Mouse (Mus musculus): Measurements from ENCODE around the gene Slc22a3. TPM values are rescaled to one million over a fixed set of nuclear protein-coding genes. Genes with fewer than 3 reads are reported as not detected.
A peak's percentile ranks its signal among the peaks of the same experiment; 100 is the strongest.

Slc22a3 gene
- polyA plus RNA-seq (2012; ENCODE audit: insufficient read depth, insufficient read length, missing spikeins) = 24.6 and 33.8 TPM in 2 replicates

- Histone ChIP-seq H3K4me3 (ENCODE audit: insufficient read depth, low read depth, low read length) (peak within 1 kb of the TSS; percentile 67), H3K4me1 (ENCODE audit: control insufficient read depth, insufficient read depth, insufficient read length, low read length) (no peaks in the 10 kb centered on the region; the same call in 1 of the 2 replicates), H3K27ac (replicated peaks; ENCODE audit: low read depth, low read length) (peak within 1 kb of the TSS; percentile 73)
Measured at GRCm38 (mm10) chr17:12507654-12508204, at the start of gene Slc22a3. Slc22a3 (minus strand) TSS chr17:12507704.

DNA sequence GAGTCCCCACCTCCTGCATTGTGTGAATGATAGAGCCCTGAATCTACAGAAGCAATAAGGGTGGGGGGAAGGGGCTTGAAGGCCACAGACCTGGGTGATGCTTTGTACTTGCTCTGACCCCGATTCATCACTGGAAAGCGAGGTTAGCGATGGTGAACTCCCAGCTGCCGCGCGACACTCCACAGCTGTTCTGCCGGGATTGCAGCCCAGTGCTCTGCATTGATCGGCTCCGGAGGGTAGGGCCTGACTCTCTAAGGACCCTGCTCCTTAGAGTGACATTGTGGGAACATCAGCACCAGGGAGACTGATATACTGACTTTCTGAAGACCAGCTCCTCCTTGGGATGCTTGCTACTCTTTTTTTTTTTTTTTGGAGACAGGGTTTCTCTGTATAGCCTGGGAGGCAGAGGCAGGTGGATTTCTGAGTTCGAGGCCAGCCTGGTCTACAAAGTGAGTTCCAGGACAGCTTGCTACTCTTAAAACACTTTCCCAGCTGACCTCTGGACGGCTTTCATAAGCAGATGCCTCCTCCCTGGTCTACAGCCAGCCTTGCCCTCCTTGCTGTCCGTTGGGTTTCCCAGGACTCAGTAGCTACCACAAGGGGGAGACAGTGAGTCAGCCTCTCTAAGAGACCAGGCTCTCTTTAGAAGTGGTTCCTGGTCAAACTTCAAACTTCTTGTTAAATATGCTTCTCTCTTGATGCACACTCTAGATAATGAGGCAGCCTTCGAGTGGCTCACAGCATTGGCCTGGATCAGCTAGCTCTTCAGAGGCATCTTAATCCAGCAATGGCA lies 27.0 kb upstream of the Slc22a3 start:
- H3K4me1 ChIP-seq (ENCODE audit: control insufficient read depth, insufficient read depth, insufficient read length, low read length) = peaks cover 5% of the 10 kb centered on the region
- no peak overlapping the region for H3K4me3 ChIP-seq (ENCODE audit: insufficient read depth, low read depth, low read length)
- no peak overlapping the region for H3K27ac ChIP-seq (replicated peaks; ENCODE audit: low read depth, low read length)

DNA sequence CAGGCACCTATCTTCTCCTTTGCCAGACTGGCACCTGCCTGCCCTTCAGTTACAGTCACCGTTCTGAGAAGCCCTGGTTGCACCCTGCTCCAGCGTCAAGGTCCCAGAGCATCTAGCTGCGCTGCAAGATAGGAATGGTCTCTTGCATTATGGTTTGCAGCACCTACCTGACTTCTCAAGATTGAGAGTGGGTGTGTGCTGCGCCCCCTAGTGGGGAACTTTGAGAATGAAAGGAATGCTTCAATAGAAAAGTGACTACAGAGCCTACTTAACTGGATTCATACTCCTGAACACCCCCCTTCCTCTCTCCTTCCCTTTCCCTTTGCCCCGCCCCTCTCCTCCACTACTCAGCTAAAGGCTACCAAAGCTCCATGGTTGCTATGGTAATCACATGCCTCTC lies 24.6 kb upstream of the Slc22a3 start:
- Histone ChIP-seq H3K27ac (replicated peaks; ENCODE audit: low read depth, low read length) (no peak overlapping the region), H3K4me1 (ENCODE audit: control insufficient read depth, insufficient read depth, insufficient read length, low read length) (peaks cover 6% of the 10 kb centered on the region), H3K4me3 (ENCODE audit: insufficient read depth, low read depth, low read length) (no peak overlapping the region)

- no peak overlapping the region for H3K4me3 ChIP-seq (ENCODE audit: insufficient read depth, low read depth, low read length)
- H3K4me1 ChIP-seq (ENCODE audit: control insufficient read depth, insufficient read depth, insufficient read length, low read length) = peaks cover 6% of the 10 kb centered on the region
- peak overlapping the region; percentile 83 for H3K27ac ChIP-seq (replicated peaks; ENCODE audit: low read depth, low read length)
Measured at GRCm38 (mm10) chr17:12530081-12530480, 22.6 kb upstream of the Slc22a3 start.

GRCm38 (mm10) chr17:12529384-12529985 lies 22.0 kb upstream of the Slc22a3 start:
- H3K4me3 ChIP-seq (ENCODE audit: insufficient read depth, low read depth, low read length) = no peak overlapping the region
- peak overlapping the region; percentile 83 for H3K27ac ChIP-seq (replicated peaks; ENCODE audit: low read depth, low read length)
- H3K4me1 ChIP-seq (ENCODE audit: control insufficient read depth, insufficient read depth, insufficient read length, low read length) = peaks cover 6% of the 10 kb centered on the region

DNA sequence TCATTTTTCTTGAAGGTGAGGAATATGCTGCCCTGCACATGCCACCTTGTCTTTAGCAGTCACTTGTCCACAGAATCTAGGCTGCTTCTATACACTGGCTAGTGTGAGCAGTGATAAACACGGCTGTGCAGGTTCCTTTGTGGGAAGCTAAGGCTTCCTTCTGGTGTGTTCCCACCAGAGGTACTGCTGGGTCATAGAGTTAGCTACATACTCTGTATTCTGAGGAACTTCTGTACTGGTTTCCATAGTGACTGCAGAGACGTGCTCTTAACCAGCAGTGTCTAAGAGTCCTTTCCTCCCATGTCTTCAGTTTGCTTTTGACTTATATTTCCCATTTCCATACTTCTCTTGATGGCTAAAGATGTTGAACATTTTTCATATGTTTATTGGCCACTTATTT lies 11.6 kb upstream of the Slc22a3 start:
- Histone ChIP-seq H3K4me1 (ENCODE audit: control insufficient read depth, insufficient read depth, insufficient read length, low read length) (peaks cover 17% of the 10 kb centered on the region), H3K27ac (replicated peaks; ENCODE audit: low read depth, low read length) (peak overlapping the region; percentile 52), H3K4me3 (ENCODE audit: insufficient read depth, low read depth, low read length) (no peak overlapping the region)

DNA sequence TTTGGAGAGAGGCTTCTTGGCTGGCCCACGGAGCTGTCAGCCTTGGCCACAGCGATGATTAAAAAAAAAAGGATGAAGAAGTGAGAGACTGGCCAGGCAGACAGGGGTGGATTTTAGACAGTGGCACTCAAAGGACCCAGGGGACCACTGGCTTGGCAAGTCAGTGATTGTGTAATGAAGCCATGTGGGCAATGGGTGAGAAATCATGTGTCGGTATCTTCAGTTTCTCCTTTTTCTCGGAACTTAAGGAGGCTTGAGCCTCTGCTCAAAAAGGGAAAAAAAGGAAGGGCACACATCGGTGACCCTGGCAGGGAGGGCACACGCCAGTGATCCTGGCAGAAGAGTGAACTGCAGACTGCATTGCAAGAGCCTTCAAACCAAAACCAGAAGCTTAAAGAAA lies 10.7 kb upstream of the Slc22a3 start:
- H3K27ac ChIP-seq (replicated peaks; ENCODE audit: low read depth, low read length) = peak overlapping the region; percentile 88
- no peak overlapping the region for H3K4me3 ChIP-seq (ENCODE audit: insufficient read depth, low read depth, low read length)
- H3K4me1 ChIP-seq (ENCODE audit: control insufficient read depth, insufficient read depth, insufficient read length, low read length) = peaks cover 17% of the 10 kb centered on the region

- Histone ChIP-seq H3K4me1 (ENCODE audit: control insufficient read depth, insufficient read depth, insufficient read length, low read length) (peaks cover 15% of the 10 kb centered on the region), H3K27ac (replicated peaks; ENCODE audit: low read depth, low read length) (no peak overlapping the region), H3K4me3 (ENCODE audit: insufficient read depth, low read depth, low read length) (no peak overlapping the region)
Measured at GRCm38 (mm10) chr17:12513997-12514396, 6.5 kb upstream of the Slc22a3 start.

- Histone ChIP-seq H3K4me1 (ENCODE audit: control insufficient read depth, insufficient read depth, insufficient read length, low read length) (peaks cover 13% of the 10 kb centered on the region; the same call in 1 of the 2 replicates), H3K27ac (replicated peaks; ENCODE audit: low read depth, low read length) (no peak overlapping the region), H3K4me3 (ENCODE audit: insufficient read depth, low read depth, low read length) (no peak overlapping the region)
Measured at GRCm38 (mm10) chr17:12513107-12513923, 5.8 kb upstream of the Slc22a3 start.

DNA sequence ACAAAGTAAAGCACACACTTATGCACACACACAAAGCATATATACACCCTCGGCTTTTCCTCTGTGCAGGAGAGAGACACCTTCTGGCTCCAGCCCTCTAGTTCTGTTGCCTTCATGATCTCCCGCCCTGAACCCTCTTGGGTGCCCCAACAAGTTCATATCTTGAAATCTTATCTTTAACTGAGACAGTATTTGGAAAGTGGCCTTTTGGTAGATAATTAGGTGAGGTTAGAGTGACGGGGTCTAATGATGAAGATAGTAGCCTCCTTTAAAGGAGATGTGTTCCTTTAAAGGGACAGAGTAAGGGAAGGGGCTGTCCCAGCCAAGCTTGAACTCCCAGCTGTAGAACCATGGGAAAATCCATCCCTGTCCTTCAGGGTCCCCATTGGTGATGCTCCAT lies 3.7 kb upstream of the Slc22a3 start:
- Histone ChIP-seq H3K4me3 (ENCODE audit: insufficient read depth, low read depth, low read length) (no peak overlapping the region), H3K4me1 (ENCODE audit: control insufficient read depth, insufficient read depth, insufficient read length, low read length) (peaks cover 9% of the 10 kb centered on the region; the same call in 1 of the 2 replicates), H3K27ac (replicated peaks; ENCODE audit: low read depth, low read length) (no peak overlapping the region)

- no peak overlapping the region for H3K27ac ChIP-seq (replicated peaks; ENCODE audit: low read depth, low read length)
- H3K4me1 ChIP-seq (ENCODE audit: control insufficient read depth, insufficient read depth, insufficient read length, low read length) = no peaks in the 10 kb centered on the region; the same call in 1 of the 2 replicates
- no peak overlapping the region for H3K4me3 ChIP-seq (ENCODE audit: insufficient read depth, low read depth, low read length)
Measured at GRCm38 (mm10) chr17:12508376-12508775, 872 bp upstream of the Slc22a3 start.

- H3K4me1 ChIP-seq (ENCODE audit: control insufficient read depth, insufficient read depth, insufficient read length, low read length) = no peaks in the 10 kb centered on the region; the same call in 1 of the 2 replicates
- peak overlapping the region; percentile 67 for H3K4me3 ChIP-seq (ENCODE audit: insufficient read depth, low read depth, low read length)
- H3K27ac ChIP-seq (replicated peaks; ENCODE audit: low read depth, low read length) = peak overlapping the region; percentile 73
Measured at GRCm38 (mm10) chr17:12506903-12507563, 471 bp downstream of the Slc22a3 start.

GRCm38 (mm10) chr17:12505708-12506107 lies 1.8 kb downstream of the Slc22a3 start:
- Histone ChIP-seq H3K27ac (replicated peaks; ENCODE audit: low read depth, low read length) (no peak overlapping the region), H3K4me3 (ENCODE audit: insufficient read depth, low read depth, low read length) (peak overlapping the region; percentile 67), H3K4me1 (ENCODE audit: control insufficient read depth, insufficient read depth, insufficient read length, low read length) (no peaks in the 10 kb centered on the region; the same call in 1 of the 2 replicates)

- no peak overlapping the region for H3K4me3 ChIP-seq (ENCODE audit: insufficient read depth, low read depth, low read length)
- no peak overlapping the region for H3K27ac ChIP-seq (replicated peaks; ENCODE audit: low read depth, low read length)
- peaks cover 3% of the 10 kb centered on the region; the same call in 1 of the 2 replicates for H3K4me1 ChIP-seq (ENCODE audit: control insufficient read depth, insufficient read depth, insufficient read length, low read length)
Measured at GRCm38 (mm10) chr17:12499426-12499825, 8.1 kb downstream of the Slc22a3 start.
